Mouse (Mus musculus) neural tube, embryonic 15.5 days (tissue): ENCODE data around the gene Gm20388. TPM values are rescaled to one million over a fixed set of nuclear protein-coding genes. Genes with fewer than 3 reads are reported as not detected.

Experiments used
- ATAC-seq: fragments of 200-750 bp; cut with Nextera tagmentation; 2 replicates; pipeline ENCODE4 v1.8.0; 2017; ENCODE audit warnings: mild to moderate bottlenecking, moderate TSS enrichment, moderate library complexity; ENCODE audit not compliant: low FRiP score
- H3K27ac ChIP-seq: fragments of 300-500 bp; sonication (generic); replicated peaks from 2 replicates; pipeline ENCODE4 v1.5.1; 2015; ENCODE audit warnings: mild to moderate bottlenecking, inconsistent platforms
- H3K27me3 ChIP-seq: fragments of 300-500 bp; sonication (generic); replicated peaks from 2 replicates; pipeline ENCODE4 v1.6.1; 2015; ENCODE audit warnings: inconsistent platforms
- H3K36me3 ChIP-seq: fragments of 300-500 bp; sonication (generic); 2 replicates; pipeline ENCODE4 v1.6.1; 2015; ENCODE audit warnings: inconsistent platforms
- H3K4me1 ChIP-seq: fragments of 300-500 bp; sonication (generic); 2 replicates; pipeline ENCODE4 v1.6.1; 2015; ENCODE audit warnings: inconsistent platforms
- H3K4me2 ChIP-seq: fragments of 300-500 bp; sonication (generic); 2 replicates; pipeline ENCODE4 v1.6.1; 2015; ENCODE audit warnings: inconsistent platforms, mild to moderate bottlenecking, moderate library complexity
- H3K4me3 ChIP-seq: fragments of 300-500 bp; sonication (generic); replicated peaks from 2 replicates; pipeline ENCODE4 v1.5.1; 2015; ENCODE audit warnings: mild to moderate bottlenecking, inconsistent platforms
- H3K9ac ChIP-seq: fragments of 300-500 bp; sonication (generic); replicated peaks from 2 replicates; pipeline ENCODE4 v1.6.1; 2015; ENCODE audit warnings: mild to moderate bottlenecking, inconsistent platforms
- H3K9me3 ChIP-seq: fragments of 300-500 bp; sonication (generic); replicated peaks from 2 replicates; pipeline ENCODE4 v1.6.1; 2016; ENCODE audit warnings: inconsistent platforms
- WGBS: fragments of 180-500 bp; shearing (Covaris S2); methylation state at CpG from one replicate; pipeline ENCODE4 v1.1.7; 2015; ENCODE audit warnings: mixed read lengths; 5-methylcytosine and 5-hydroxymethylcytosine counted together
- polyA plus RNA-seq: library from polyadenylated mRNA; unstranded; fragments of >200 nt; fragmentation: Nextera tagmentation; extraction: Ambion mirVana; gene quantifications from 2 replicates; pipeline ENCODE4 v1.2.1, GENCODE M21; 2015

Gm20388 gene
- polyA plus RNA-seq, 1 experiment from 2014 or later = not detected

DNA sequence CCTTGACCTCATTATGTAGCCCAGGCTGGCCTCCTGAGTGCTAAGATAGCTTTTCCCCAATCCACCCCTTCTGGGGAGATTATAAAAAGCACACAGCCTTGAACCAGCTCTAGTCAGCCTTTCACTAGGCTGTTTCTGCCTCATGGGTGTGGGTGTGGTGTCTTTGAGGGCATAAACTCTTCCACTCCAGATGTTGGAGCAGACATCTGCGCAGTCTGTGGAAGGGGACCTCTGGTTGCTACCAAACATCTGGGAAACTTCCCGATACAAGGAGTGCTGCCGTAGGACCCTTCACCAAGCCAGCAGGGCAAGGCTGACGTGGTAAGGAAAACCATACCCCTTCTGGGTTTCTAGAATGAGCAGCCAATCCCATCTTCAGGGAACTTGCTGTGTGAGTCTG lies 141.3 kb downstream of the Gm20388 start:
- Histone ChIP-seq H3K27ac (no peak overlapping the region), H3K4me3 (no peak overlapping the region), H3K4me1 (no peaks in the 10 kb centered on the region), H3K9me3 (no peaks in the 10 kb centered on the region), H3K36me3 (no peaks in the 10 kb centered on the region), H3K27me3 (no peaks in the 10 kb centered on the region), H3K4me2 (no peak overlapping the region), H3K9ac (no peak overlapping the region)
- no peak for ATAC-seq
- WGBS = 89% methylated on average over 4 of the region's 4 CpGs

DNA sequence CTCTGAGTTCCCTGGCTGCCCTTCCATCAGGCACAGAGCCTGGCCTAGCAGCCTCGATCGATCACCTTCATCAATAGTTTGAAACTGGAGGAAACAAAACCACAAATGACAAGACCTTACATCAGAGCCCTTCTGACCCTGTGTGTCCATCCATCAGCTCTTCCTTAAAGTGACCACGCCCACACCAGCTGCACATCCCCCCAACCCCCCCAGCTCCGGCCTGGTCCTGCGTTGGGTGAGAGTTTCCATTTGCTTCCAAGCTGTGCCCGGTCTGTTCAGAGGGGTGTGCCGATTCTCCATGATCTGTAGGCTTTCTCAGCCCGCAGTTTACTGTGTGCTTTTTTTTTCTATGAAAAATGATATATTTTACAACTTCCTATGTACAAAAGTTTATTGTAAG lies 141.7 kb downstream of the Gm20388 start:
- 84% methylated on average over 8 of the region's 8 CpGs for WGBS
- ATAC-seq = no peak
- H3K27ac ChIP-seq = no peak overlapping the region
- H3K9ac ChIP-seq = no peak overlapping the region
- H3K27me3 ChIP-seq = no peaks in the 10 kb centered on the region
- H3K4me2 ChIP-seq = no peak overlapping the region
- H3K4me1 ChIP-seq = no peaks in the 10 kb centered on the region
- H3K36me3 ChIP-seq = no peaks in the 10 kb centered on the region
- H3K4me3 ChIP-seq = no peak overlapping the region
- no peaks in the 10 kb centered on the region for H3K9me3 ChIP-seq

DNA sequence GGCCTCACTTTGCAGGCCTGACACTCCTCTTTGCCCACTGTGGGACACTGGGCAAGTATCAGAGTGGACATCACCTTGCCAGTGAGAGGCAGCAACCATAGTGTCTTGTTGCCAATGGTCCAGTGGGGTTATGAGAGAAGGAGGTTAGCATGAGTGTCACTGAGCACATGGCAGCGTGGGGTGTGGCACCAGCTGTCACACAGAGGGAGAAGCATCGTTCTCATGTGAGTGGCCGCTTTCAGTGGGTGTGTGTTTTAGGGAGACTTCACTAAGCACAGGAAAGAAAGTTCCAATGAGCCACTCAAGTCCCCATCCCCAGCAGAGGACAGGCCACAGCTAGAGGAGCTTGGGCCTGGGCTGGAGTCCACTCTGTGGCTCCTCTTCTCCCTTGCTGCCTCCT lies 144.2 kb downstream of the Gm20388 start:
- H3K9me3 ChIP-seq = no peaks in the 10 kb centered on the region
- no peaks in the 10 kb centered on the region for H3K36me3 ChIP-seq
- 91% methylated on average over 3 of the region's 3 CpGs for WGBS
- H3K27me3 ChIP-seq = no peaks in the 10 kb centered on the region
- no peak overlapping the region for H3K4me3 ChIP-seq
- H3K9ac ChIP-seq = no peak overlapping the region
- no peak overlapping the region for H3K27ac ChIP-seq
- H3K4me1 ChIP-seq = no peaks in the 10 kb centered on the region
- H3K4me2 ChIP-seq = no peak overlapping the region
- ATAC-seq = no peak

DNA sequence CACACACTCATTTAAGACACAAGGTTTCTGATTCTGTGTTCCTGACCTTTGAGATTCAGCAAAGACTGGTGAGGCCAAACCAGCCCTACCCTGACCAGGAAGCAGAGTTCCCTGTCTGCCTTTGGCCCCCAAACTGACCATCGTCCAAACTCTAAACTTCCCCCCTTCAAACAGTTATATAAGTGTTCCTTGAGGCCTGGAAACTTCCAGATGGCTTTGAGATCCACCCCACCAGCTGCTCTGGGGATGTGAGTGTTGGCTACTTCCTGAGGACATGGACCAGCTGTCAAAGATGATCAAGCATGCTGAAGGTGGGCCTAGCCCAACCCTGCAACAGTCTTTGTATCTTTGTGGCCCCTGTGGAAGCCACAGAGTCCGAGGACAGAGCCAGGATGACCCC lies 146.4 kb downstream of the Gm20388 start:
- no peak for ATAC-seq
- WGBS = 80% methylated on average over 2 of the region's 2 CpGs
- H3K27ac ChIP-seq = no peak overlapping the region

DNA sequence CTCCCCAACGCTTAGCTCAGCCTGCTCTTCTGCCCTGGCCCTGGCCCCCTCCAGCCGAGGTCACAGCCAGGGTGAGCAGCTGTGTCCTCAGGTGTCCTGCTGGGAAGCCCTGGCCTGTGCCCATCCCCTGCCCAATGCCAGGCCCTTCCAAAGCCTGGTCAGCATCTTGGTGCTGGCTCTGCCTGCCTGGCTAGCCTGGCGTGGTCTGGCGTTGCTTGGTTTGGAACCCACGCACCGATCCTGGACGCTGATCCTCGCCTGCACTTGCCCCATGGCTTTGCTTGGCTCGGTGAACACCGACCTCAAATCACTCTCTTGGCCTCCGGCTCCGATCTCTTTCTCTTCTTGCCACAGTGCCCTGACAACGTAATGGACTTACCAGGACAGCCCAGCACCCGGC lies 152.1 kb downstream of the Gm20388 start:
- 88% methylated on average over 14 of the region's 14 CpGs for WGBS
- no peaks in the 10 kb centered on the region for H3K36me3 ChIP-seq
- no peak overlapping the region for H3K4me3 ChIP-seq
- no peak overlapping the region for H3K27ac ChIP-seq
- H3K9me3 ChIP-seq = no peaks in the 10 kb centered on the region
- H3K4me1 ChIP-seq = no peaks in the 10 kb centered on the region
- H3K27me3 ChIP-seq = no peaks in the 10 kb centered on the region
- no peak for ATAC-seq
- H3K9ac ChIP-seq = no peak overlapping the region
- H3K4me2 ChIP-seq = no peak overlapping the region

More for the DNA sequence above, 146.4 kb downstream of the Gm20388 start:
- no peaks in the 10 kb centered on the region for H3K36me3 ChIP-seq
- H3K9ac ChIP-seq = no peak overlapping the region
- no peak overlapping the region for H3K4me2 ChIP-seq
- H3K4me3 ChIP-seq = no peak overlapping the region
- H3K27me3 ChIP-seq = no peaks in the 10 kb centered on the region
- H3K9me3 ChIP-seq = no peaks in the 10 kb centered on the region
- H3K4me1 ChIP-seq = no peaks in the 10 kb centered on the region

DNA sequence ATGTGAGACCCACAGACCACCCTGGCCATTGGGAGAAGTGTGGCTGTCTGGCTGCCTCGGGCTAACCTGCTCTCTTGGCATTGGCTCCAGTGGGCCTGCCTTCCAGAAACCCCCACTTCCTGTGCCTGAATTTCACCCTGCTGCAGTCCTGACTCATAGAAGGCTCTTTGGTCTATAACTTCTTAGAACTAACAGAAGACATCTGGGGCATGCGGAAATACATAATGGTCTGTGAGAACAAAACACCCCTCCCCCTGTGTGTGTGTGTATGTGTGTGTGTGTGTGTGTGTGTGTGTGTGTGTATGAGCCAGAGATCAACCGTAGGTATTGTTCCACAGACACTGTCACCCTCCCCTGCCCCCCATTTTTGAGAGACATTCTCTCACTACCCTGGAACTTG lies 152.7 kb downstream of the Gm20388 start:
- no peaks in the 10 kb centered on the region for H3K9me3 ChIP-seq
- H3K27me3 ChIP-seq = no peaks in the 10 kb centered on the region
- H3K9ac ChIP-seq = no peak overlapping the region
- H3K4me1 ChIP-seq = 0 out of 2 replicates have a peak, but pooled peaks cover 2% of the 10 kb centered on the region
- H3K27ac ChIP-seq = no peak overlapping the region
- no peak overlapping the region for H3K4me2 ChIP-seq
- ATAC-seq = no peak
- H3K4me3 ChIP-seq = no peak overlapping the region
- no peaks in the 10 kb centered on the region for H3K36me3 ChIP-seq
- 95% methylated on average over 2 of the region's 3 CpGs for WGBS

DNA sequence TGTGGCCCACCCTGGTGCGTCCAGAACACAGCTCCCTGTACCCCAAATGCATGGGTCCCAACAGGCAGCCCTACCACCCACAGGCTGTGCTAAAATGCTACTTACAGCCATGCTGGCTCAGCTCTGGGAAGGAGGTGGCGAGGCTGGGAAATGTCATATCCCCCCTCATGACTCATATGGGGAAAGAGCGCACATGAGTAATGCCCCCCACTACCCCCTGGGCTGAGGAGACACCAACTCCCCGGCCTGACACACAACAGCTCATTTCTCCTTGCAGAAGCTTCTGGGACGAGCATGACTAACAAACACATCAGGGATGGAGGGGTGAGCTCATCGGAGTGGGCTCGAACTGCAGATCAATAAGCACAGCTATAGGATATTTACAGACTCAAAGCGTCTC lies 155.0 kb downstream of the Gm20388 start:
- Histone ChIP-seq H3K9ac (no peak overlapping the region), H3K27ac (no peak overlapping the region), H3K27me3 (no peaks in the 10 kb centered on the region), H3K9me3 (no peaks in the 10 kb centered on the region), H3K4me2 (no peak overlapping the region), H3K36me3 (no peaks in the 10 kb centered on the region), H3K4me3 (no peak overlapping the region), H3K4me1 (0 out of 2 replicates have a peak, but pooled peaks cover 4% of the 10 kb centered on the region)
- WGBS = 95% methylated on average over 8 of the region's 8 CpGs
- no peak for ATAC-seq

DNA sequence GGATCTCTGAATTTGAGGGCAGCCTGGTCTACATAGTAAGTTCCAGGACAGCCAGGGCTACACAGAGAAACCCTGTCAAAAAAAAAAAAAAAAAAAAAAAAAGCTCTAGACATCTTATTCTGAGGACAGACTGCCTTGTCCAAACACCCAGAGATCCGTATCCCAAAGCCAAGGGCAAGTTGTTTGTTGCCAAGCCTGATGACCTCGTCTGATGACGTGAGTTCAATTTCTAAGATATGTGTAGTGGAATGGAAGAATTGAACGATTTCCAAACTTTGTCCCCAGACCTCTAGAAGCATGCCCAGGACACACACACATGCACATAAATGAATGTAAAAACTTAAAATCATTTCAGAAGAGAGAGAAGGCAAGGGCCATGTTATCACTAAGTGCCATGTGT lies 155.6 kb downstream of the Gm20388 start:
- Histone ChIP-seq H3K27me3 (no peaks in the 10 kb centered on the region), H3K9me3 (no peaks in the 10 kb centered on the region), H3K36me3 (no peaks in the 10 kb centered on the region), H3K9ac (no peak overlapping the region), H3K4me3 (no peak overlapping the region), H3K4me1 (0 out of 2 replicates have a peak, but pooled peaks cover 4% of the 10 kb centered on the region), H3K27ac (no peak overlapping the region), H3K4me2 (no peak overlapping the region)
- no peak for ATAC-seq
- WGBS = 88% methylated on average over 4 of the region's 4 CpGs

DNA sequence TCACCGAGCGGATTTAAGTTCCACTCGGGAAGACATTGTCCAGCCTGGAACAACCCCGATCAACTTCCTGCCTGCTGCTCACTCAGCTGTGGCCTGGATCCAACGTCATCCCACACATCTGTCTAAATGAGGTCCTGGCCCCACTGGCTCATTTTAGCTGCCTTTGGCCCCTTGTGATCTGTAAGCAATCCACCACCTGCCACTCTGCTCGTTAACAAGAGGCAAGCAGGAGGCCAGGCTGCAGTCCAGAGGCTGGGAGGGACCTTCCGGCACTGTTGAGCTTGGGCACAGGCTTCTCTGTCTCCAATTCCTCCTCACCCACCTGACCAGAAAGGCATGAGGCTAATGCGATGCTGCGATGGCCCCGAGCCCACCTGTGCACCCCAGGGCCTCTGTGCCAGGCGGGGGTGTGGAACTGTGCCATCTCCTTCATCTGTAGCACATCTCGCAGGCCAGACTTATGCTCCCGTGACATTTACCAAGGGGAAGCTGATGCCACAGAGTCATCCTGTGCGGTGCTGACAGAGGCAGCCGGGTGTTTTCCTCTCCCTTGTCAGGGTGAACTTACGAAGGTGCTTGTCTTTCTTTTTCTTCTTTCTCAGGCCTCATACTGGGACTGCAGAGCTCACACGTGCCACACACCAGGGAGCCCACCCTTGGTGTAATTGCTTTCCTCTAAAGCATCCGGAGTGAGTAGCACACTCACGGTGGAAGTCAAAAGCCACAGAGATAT lies 157.5 kb downstream of the Gm20388 start:
- Histone ChIP-seq H3K27me3 (no peaks in the 10 kb centered on the region), H3K36me3 (no peaks in the 10 kb centered on the region), H3K4me3 (no peak overlapping the region), H3K4me1 (0 out of 2 replicates have a peak, but pooled peaks cover 4% of the 10 kb centered on the region), H3K4me2 (no peak overlapping the region), H3K9me3 (no peaks in the 10 kb centered on the region), H3K9ac (no peak overlapping the region), H3K27ac (no peak overlapping the region)
- WGBS = 62% methylated on average over 19 of the region's 19 CpGs
- ATAC-seq = no peak

DNA sequence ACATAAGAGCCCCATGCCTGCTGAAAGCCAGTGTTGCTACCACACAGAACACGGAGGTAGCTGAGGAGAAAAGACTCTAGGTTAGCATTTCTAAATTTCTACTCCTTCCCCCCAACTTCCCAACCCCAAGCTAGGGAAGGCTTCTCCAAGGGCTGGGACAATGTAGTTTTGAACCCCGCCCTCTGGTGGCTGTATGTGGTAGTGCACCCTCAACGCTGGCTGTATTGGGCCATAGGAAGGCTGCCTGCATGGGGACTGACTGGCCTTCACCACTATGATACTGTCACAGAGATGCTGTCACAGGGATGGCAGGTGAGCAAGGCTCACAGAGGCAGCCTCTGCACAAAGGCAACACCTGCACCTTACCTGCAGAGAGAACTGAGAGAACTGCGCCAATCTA lies 161.0 kb downstream of the Gm20388 start:
- Histone ChIP-seq H3K27me3 (no peaks in the 10 kb centered on the region), H3K36me3 (no peaks in the 10 kb centered on the region), H3K4me1 (0 out of 2 replicates have a peak, but pooled peaks cover 7% of the 10 kb centered on the region), H3K27ac (no peak overlapping the region), H3K4me3 (no peak overlapping the region), H3K4me2 (no peak overlapping the region), H3K9ac (no peak overlapping the region), H3K9me3 (no peaks in the 10 kb centered on the region)
- WGBS = 25% methylated on average over 4 of the region's 4 CpGs
- peak; percentile 80 for ATAC-seq

DNA sequence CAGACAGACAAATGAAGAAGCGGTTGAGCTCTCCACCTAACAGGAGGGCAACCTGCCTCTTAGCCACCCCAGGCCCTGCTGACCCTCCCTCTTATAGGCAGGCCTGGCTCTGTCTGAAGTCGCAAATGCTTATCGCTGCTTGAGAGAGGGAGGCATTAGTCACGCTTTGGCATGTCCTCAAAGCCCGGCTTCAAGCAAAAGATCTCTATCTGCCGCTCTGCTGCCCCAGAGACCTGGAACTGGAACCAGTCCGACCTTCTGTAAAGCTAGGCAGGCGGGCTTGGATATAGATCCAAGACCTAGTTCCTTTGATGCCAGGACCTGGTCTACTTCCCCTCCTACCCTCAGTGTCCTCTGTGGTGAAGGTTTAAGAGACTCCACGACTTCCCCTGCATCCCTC lies 161.6 kb downstream of the Gm20388 start:
- Histone ChIP-seq H3K4me1 (0 out of 2 replicates have a peak, but pooled peaks cover 7% of the 10 kb centered on the region), H3K36me3 (no peaks in the 10 kb centered on the region), H3K4me2 (no peak overlapping the region), H3K9me3 (no peaks in the 10 kb centered on the region), H3K27me3 (no peaks in the 10 kb centered on the region), H3K4me3 (no peak overlapping the region), H3K27ac (no peak overlapping the region), H3K9ac (no peak overlapping the region)
- ATAC-seq = no peak
- WGBS = 58% methylated on average over 9 of the region's 9 CpGs

DNA sequence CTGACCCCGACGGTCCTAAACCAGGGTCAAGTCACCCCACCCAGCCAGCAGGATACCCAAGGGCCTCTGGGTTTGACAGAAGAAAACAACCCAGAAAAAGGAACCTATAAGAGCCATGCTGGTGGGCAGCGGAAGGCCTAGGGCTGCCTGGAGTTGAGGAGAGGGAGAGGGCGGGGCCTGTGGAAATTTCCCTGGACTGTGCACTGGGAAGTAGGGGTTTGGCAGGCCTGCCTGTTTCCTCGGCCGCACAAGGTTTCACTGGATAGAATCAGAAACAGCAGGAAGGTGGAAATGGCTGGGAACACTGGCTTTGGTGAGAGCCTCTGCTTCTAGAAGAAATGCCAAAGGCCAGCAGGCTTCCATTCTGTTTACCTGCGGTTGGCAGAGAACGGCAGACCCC lies 162.2 kb downstream of the Gm20388 start:
- no peak for ATAC-seq
- H3K36me3 ChIP-seq = no peaks in the 10 kb centered on the region
- H3K4me1 ChIP-seq = 0 out of 2 replicates have a peak, but pooled peaks cover 7% of the 10 kb centered on the region
- WGBS = 87% methylated on average over 8 of the region's 8 CpGs
- H3K9me3 ChIP-seq = no peaks in the 10 kb centered on the region
- H3K9ac ChIP-seq = no peak overlapping the region
- no peaks in the 10 kb centered on the region for H3K27me3 ChIP-seq
- no peak overlapping the region for H3K4me3 ChIP-seq
- no peak overlapping the region for H3K4me2 ChIP-seq
- H3K27ac ChIP-seq = no peak overlapping the region
